Mouse (Mus musculus) erythroid progenitor cell, adult 5-6 weeks (primary cell): Measurements from ENCODE around the gene Acot11. TPM values are rescaled to one million over a fixed set of nuclear protein-coding genes. Genes with fewer than 3 reads are reported as not detected.

Experiments used
- ATAC-seq: replicated peaks from 2 replicates; pipeline ENCODE4 v1.8.0; 2016; ENCODE audit warnings: moderate number of reproducible peaks, mild to moderate bottlenecking, moderate TSS enrichment, inconsistent platforms; ENCODE audit not compliant: poor library complexity, low FRiP score, severe bottlenecking
- total RNA-seq, 2 experiments: library from RNA; stranded (forward) in 1 of 2; stranded (reverse) in 1 of 2; fragments of 150-400 nt in 1 of 2; fragments of 186-747, 209-891 nt in 1 of 2; gene quantifications; 2 replicates each; pipeline versions ENCODE4 v1.2.3 to v1.2.4; 2015 to 2017; ENCODE audit warnings: low replicate concordance in 2 of 2

The Acot11 gene
- total RNA-seq, 2 experiments from 2014 or later: 4.2 to 4.5 TPM

- no peak for ATAC-seq
Measured at GRCm38 (mm10) chr4:106705096-106705665, 99.6 kb downstream of the Acot11 start.

GRCm38 (mm10) chr4:106704416-106704815 lies 100.4 kb downstream of the Acot11 start:
- ATAC-seq: no peak

GRCm38 (mm10) chr4:106703956-106704355 lies 100.8 kb downstream of the Acot11 start:
- ATAC-seq: no peak

- ATAC-seq: no peak
Measured at GRCm38 (mm10) chr4:106700798-106701197, 104.0 kb downstream of the Acot11 start.

- ATAC-seq: no peak
Measured at GRCm38 (mm10) chr4:106699989-106700388, 104.8 kb downstream of the Acot11 start.

Other genes with a start within 250 kb of the Acot11 start
- gene Dhcr24, start 244.0 kb downstream of the Acot11 start, total RNA-seq (2015; ENCODE audit: low replicate concordance): 2.2 and 6.7 TPM in 2 replicates
- 1.9 and 3.1 TPM in 2 replicates for gene Dhcr24, start 244.0 kb downstream of the Acot11 start, total RNA-seq (2017; ENCODE audit: low replicate concordance)
- gene Lexm, start 187.8 kb downstream of the Acot11 start, total RNA-seq (2015; ENCODE audit: low replicate concordance): not detected in 2 replicates
- not detected in 2 replicates for gene Lexm, start 187.8 kb downstream of the Acot11 start, total RNA-seq (2017; ENCODE audit: low replicate concordance)
- gene Ttc22, start 182.6 kb downstream of the Acot11 start, total RNA-seq (2015; ENCODE audit: low replicate concordance): not detected in 2 replicates
- gene Ttc22, start 182.6 kb downstream of the Acot11 start, total RNA-seq (2017; ENCODE audit: low replicate concordance): not detected in 2 replicates
- gene Pars2, start 153.9 kb downstream of the Acot11 start, total RNA-seq (2015; ENCODE audit: low replicate concordance): 0.72 and 0.84 TPM in 2 replicates
- 0.77 and 1.7 TPM in 2 replicates for gene Pars2, start 153.9 kb downstream of the Acot11 start, total RNA-seq (2017; ENCODE audit: low replicate concordance)
- gene Ttc4, start 126.1 kb downstream of the Acot11 start, total RNA-seq (2015; ENCODE audit: low replicate concordance): 17.2 and 25.9 TPM in 2 replicates
- gene Ttc4, start 126.1 kb downstream of the Acot11 start, total RNA-seq (2017; ENCODE audit: low replicate concordance): 39.9 and 50.4 TPM in 2 replicates
- gene Mroh7, start 74.1 kb downstream of the Acot11 start, total RNA-seq (2015; ENCODE audit: low replicate concordance): not detected in 2 replicates
- not detected in 2 replicates for gene Mroh7, start 74.1 kb downstream of the Acot11 start, total RNA-seq (2017; ENCODE audit: low replicate concordance)
- gene Fam151a, start 71.1 kb downstream of the Acot11 start, total RNA-seq (2015; ENCODE audit: low replicate concordance): not detected in 2 replicates
- gene Fam151a, start 71.1 kb downstream of the Acot11 start, total RNA-seq (2017; ENCODE audit: low replicate concordance): not detected in 2 replicates
- gene Ssbp3, start 105.7 kb upstream of the Acot11 start, total RNA-seq (2015; ENCODE audit: low replicate concordance): 181 and 212 TPM in 2 replicates
- gene Ssbp3, start 105.7 kb upstream of the Acot11 start, total RNA-seq (2017; ENCODE audit: low replicate concordance): 93.7 and 104 TPM in 2 replicates